In genomic region chr4:35992005-35992763, GRCm38 (mm10) we compare ENCODE assay signal across 16 mouse cellular contexts.
"Had no signal": no experiment of that assay in that cellular context is flagged by ENCODE, and none has a peak within 500 bp of the region (broad histone marks: within the 10 kb centered on the region; RNA-seq: fewer than 3 reads in every experiment).

No protein-coding gene starts in this region.

- H3K27me3 ChIP-seq: liver, embryonic 15.5 days; neural tube, embryonic 15.5 days; stomach, embryonic 15.5 days had no signal

- H3K36me3 ChIP-seq: limb, embryonic 10.5 days; liver, embryonic 15.5 days; neural tube, embryonic 15.5 days; stomach, embryonic 15.5 days had no signal

- H3K9ac ChIP-seq: liver, embryonic 15.5 days; neural tube, embryonic 15.5 days; stomach, embryonic 15.5 days had no signal

- H3K4me2 ChIP-seq: liver, embryonic 11.5 days; liver, embryonic 15.5 days; neural tube, embryonic 15.5 days; stomach, embryonic 15.5 days had no signal

- H3K9me3 ChIP-seq: limb, embryonic 10.5 days; liver, embryonic 15.5 days; neural tube, embryonic 15.5 days; stomach, embryonic 15.5 days had no signal

- H3K27ac ChIP-seq: kidney, postnatal 0 days; layer of hippocampus, adult 2 months; limb, embryonic 10.5 days; liver, embryonic 15.5 days; neural tube, embryonic 15.5 days; stomach, embryonic 15.5 days had no signal

- ATAC-seq: inflammation-experienced regulatory T-cells, adult 6 months; lung, postnatal 0 days; midbrain, embryonic 16.5 days had no signal

- DNase-seq: kidney, adult 9 months; kidney, postnatal 36 days; lung, adult 2 months; lung, postnatal 36 days; right cerebral cortex, postnatal 4 days; thymus, postnatal 4 days had no signal

- H3K4me1 ChIP-seq: limb, embryonic 10.5 days; liver, embryonic 15.5 days; neural tube, embryonic 15.5 days; stomach, embryonic 15.5 days had no signal

- H3K4me3 ChIP-seq: layer of hippocampus, adult 2 months; limb, embryonic 10.5 days; liver, embryonic 15.5 days; neural tube, embryonic 15.5 days; stomach, embryonic 15.5 days had no signal
